Mouse (Mus musculus): ENCODE measurements around the gene 5830411N06Rik.

GRCm38 (mm10) chr7:140319861-140320385 is 72.8 kb downstream of the 5830411N06Rik start:
- TF ChIP-seq EP300 (IDR thresholded peaks at IDR 0.05; ENCODE audit: low read depth) = no peak
- TF ChIP-seq CTCF (IDR thresholded peaks at IDR 0.05; ENCODE audit: low read depth) = no peak
